Mouse (Mus musculus) heart, embryonic 10.5 days (tissue): ENCODE results near the gene Gm10135. TPM values are rescaled to one million over a fixed set of nuclear protein-coding genes. Genes with fewer than 3 reads are reported as not detected.
"Not testable (repeated sequence)": the region's sequence is repeated elsewhere in the genome, so short reads cannot be mapped to it uniquely, and the experiment has no call there.

ENCODE experiments used
- DNase-seq: peaks from one replicate; pipeline ENCODE4 v3.0.0-alpha.2; 2017; ENCODE audit warnings: low spot score
- H3K27ac ChIP-seq: fragments of 300-500 bp; sonication (generic); 2 replicates; pipeline ENCODE4 v1.5.1; 2016; ENCODE audit warnings: mild to moderate bottlenecking
- H3K27me3 ChIP-seq: fragments of 300-500 bp; sonication (generic); 2 replicates; pipeline ENCODE4 v1.6.1; 2016; ENCODE audit warnings: mild to moderate bottlenecking; ENCODE audit not compliant: poor library complexity, insufficient read depth, severe bottlenecking
- H3K36me3 ChIP-seq: fragments of 300-500 bp; sonication (generic); 2 replicates; pipeline ENCODE4 v1.6.1; 2016; ENCODE audit warnings: mild to moderate bottlenecking, moderate library complexity
- H3K4me1 ChIP-seq: fragments of 300-500 bp; sonication (generic); 2 replicates; pipeline ENCODE4 v1.6.1; 2016; ENCODE audit warnings: mild to moderate bottlenecking
- H3K4me3 ChIP-seq: fragments of 300-500 bp; sonication (generic); 2 replicates; pipeline ENCODE4 v1.5.1; 2016; ENCODE audit warnings: mild to moderate bottlenecking, moderate library complexity
- H3K9me3 ChIP-seq: fragments of 300-500 bp; sonication (generic); 2 replicates; pipeline ENCODE4 v1.6.1; 2016; ENCODE audit warnings: mild to moderate bottlenecking, moderate library complexity
- WGBS: fragments of 180-500 bp; shearing (Covaris S2); methylation state at CpG from one replicate; pipeline ENCODE4 v1.1.7; 2016; 5-methylcytosine and 5-hydroxymethylcytosine counted together
- polyA plus RNA-seq: library from polyadenylated mRNA; unstranded; fragments of >200 nt; fragmentation: Nextera tagmentation; extraction: Ambion mirVana; gene quantifications from 2 replicates; pipeline ENCODE4 v1.2.1, GENCODE M21; 2016

Gm10135 gene
- not detected in 2 replicates for polyA plus RNA-seq

DNA sequence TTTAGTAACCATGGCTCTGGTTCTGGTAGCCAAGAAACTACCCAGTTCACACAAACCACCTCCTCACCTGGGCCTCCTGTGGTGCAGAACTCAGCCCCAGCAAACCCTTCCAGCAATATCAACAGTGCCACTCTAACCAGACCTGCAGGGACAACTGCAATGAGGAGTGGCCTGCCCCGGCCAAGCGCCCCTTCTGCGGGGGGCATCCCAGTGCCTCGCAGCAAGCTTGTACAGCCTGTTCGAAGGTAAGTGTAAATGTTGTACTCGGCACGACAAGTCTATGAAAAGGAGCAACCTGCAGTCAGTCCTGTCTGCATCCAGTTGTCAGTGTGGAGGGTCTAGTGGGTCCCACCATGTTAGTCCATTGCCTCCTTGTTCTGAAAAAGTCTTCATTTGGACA, at the start of gene Gm10135:
Gene Gm10135, minus strand, starts transcription at position 101 of the 400 bp plus-strand sequence.
- peaks cover 64% of the 10 kb centered on the region for H3K36me3 ChIP-seq
- no peaks in the 10 kb centered on the region for H3K27me3 ChIP-seq
- H3K4me3 ChIP-seq, result no peak within 1 kb of the TSS
- WGBS, result 95% methylated on average over 7 of the region's 7 CpGs
- no peaks in the 10 kb centered on the region for H3K9me3 ChIP-seq
- H3K27ac ChIP-seq, result no peak within 1 kb of the TSS
- H3K4me1 ChIP-seq, result no peaks in the 10 kb centered on the region
- DNase-seq, result no peak

DNA sequence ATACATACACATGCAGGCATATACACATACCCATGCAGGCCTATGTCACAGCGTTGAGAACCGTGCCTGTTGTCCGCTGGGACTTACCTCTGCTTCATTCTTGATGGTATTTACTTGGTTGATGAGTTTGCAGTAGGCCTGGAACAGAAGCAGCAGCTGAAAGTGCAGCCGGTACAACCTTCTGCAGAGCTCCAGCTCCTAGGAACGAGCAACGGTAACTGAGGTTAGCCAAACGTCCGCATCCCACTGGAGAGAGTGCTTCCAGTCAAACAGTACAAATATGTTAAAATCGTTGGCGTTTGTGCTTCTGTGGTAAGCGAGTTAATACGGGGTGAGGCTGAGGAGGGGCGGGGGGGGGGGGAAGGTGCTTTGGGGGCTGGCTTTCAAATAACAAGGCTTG, 49.3 kb upstream of the Gm10135 start:
- H3K4me1 ChIP-seq, result peaks cover 5% of the 10 kb centered on the region
- H3K36me3 ChIP-seq, result peaks cover 52% of the 10 kb centered on the region
- no peak overlapping the region for H3K27ac ChIP-seq
- WGBS, result 95% methylated on average over 13 of the region's 13 CpGs
- no peak overlapping the region for H3K4me3 ChIP-seq
- H3K9me3 ChIP-seq, result no peaks in the 10 kb centered on the region
- peak; percentile 59 for DNase-seq
- no peaks in the 10 kb centered on the region for H3K27me3 ChIP-seq

DNA sequence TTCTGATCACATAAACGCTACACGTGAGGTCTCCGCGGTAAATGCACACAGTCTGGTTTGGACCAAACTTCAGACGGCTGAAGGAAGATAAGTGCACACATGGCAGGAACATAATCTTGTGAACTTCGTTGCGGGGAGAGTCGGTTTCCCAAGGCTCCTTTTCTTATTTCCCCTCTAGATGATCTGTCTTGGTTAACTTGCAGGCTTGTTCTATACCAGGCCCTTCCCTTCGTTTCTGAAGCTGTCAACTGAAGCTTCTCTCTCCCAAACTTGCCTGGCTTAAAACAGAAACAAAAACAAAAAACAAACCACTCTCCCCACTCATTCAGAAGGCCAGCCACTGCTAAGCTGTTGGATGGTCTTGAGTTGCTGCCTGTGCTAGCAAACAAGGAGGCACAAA, 40.2 kb upstream of the Gm10135 start:
- Histone ChIP-seq H3K27ac (no peak overlapping the region), H3K27me3 (peaks cover 46% of the 10 kb centered on the region), H3K4me1 (peaks cover 6% of the 10 kb centered on the region; the same call in 1 of the 2 replicates), H3K36me3 (no peaks in the 10 kb centered on the region), H3K4me3 (no peak overlapping the region), H3K9me3 (no peaks in the 10 kb centered on the region)
- DNase-seq, result peak; percentile 22
- WGBS, result 57% methylated on average over 9 of the region's 9 CpGs

DNA sequence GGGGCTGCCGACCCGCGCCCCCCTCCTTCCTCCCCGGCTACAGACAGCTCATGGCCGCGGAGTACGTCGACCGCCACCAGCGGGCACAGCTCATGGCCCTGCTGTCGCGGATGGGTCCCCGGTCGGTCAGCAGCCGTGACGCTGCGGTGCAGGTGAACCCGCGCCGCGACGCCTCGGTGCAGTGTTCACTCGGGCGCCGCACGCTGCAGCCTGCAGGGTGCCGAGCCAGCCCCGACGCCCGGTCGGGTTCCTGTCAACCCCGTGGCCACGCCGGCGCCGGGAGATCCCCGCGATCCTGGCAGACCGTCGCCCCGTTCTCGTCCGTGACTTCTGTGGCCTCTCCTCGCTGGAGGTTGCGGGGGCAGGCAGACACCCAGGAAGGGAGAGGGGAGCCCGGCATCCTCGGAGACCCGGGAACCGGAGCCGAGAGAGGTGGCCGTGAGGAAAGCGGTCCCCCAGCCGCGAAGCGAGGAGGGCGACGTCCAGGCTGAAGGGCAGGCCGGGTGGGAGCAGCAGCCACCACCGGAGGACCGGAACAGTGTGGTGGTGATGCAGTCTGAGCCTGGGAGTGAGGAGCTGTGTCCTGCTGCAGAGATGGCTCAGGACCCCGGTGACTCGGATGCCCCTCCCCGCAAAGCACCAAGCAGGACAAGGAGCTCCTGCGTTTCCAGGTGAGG, 39.2 kb upstream of the Gm10135 start:
- H3K27ac ChIP-seq, result not testable (repeated sequence)

DNA sequence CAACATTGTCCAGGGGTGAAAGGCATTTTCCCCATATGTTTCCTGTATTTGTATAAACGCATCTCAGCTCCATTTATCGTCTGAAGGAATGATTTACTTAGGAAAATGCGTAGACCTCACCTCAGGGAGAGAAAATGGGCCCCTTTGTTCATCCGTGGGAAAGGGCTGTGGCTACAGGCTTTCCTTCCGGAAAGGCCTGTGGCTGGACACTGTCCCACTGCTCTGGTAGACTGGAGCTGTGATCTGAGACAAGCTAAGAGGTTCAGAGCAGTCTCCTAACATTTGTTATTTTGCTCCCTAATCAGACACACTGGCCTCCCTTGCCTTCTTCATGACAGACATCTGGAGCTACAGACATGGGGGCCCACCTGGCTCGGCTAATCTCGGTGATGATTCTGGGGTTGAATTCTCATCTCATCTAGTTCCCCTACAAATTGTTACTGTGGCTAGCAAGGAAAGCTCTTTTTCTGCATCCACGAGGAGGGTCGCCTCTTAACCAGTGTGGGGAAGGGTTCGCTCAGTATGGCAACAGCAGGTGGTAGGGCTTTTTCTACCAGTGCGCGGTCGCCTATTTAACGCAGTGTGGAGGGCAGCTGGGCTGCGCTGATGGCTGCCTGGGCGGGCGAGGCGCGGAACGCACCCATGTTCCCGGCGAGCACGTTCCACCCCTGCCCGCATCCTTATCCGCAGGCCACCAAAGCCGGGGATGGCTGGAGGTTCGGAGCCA, 38.5 kb upstream of the Gm10135 start:
- H3K36me3 ChIP-seq, H3K27ac ChIP-seq, H3K9me3 ChIP-seq, H3K4me1 ChIP-seq: not testable (repeated sequence)
- Histone ChIP-seq H3K4me3 (peak overlapping the region; percentile 60), H3K27me3 (peaks cover 58% of the 10 kb centered on the region)
- DNase-seq, result peak; percentile 51
- 18% methylated on average over 25 of the region's 27 CpGs for WGBS

More for the DNA sequence above, 39.2 kb upstream of the Gm10135 start:
- not testable (repeated sequence) for H3K36me3 ChIP-seq, H3K9me3 ChIP-seq, H3K4me1 ChIP-seq, DNase-seq
- 2% methylated on average over 60 of the region's 65 CpGs for WGBS
- H3K27me3 ChIP-seq, result peaks cover 51% of the 10 kb centered on the region
- peak overlapping the region; percentile 60 for H3K4me3 ChIP-seq

DNA sequence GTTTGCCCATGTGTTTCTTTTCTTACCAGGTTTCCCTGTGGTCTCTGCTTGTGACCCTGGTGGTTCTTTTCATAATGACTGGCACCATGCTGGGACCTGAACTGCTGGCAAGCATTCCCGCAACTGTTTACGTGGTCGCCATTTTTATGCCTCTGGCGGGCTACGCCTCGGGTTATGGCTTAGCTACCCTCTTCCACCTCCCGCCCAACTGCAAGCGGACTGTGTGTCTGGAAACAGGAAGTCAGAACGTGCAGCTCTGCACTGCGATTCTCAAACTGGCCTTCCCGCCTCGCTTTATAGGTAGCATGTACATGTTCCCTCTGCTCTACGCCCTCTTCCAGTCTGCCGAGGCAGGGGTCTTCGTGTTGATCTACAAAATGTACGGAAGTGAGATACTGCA, 37.3 kb upstream of the Gm10135 start:
- WGBS, result 87% methylated on average over 16 of the region's 16 CpGs
- peaks cover 68% of the 10 kb centered on the region for H3K27me3 ChIP-seq

DNA sequence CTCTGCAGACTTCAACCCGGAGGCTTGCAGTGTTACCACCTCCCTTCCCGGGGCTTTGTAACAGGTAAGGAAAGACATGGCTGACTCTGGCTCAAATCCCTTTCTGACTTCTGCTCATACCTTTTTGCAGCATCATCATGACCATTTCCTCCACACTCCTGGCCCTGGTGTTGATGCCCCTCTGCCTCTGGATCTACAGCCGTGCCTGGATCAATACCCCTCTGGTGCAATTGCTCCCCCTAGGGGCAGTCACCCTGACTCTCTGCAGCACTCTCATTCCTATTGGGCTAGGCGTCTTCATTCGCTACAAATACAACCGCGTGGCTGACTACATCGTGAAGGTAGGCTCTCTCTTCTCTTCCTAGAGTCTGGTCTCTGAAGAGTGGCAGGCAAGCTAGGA, 33.7 kb upstream of the Gm10135 start:
- not testable (repeated sequence) for H3K9me3 ChIP-seq, H3K4me3 ChIP-seq, H3K27ac ChIP-seq, H3K4me1 ChIP-seq, H3K36me3 ChIP-seq
- WGBS, result 30% methylated on average over 8 of the region's 8 CpGs
- peak; percentile 70 for DNase-seq
- peaks cover 69% of the 10 kb centered on the region for H3K27me3 ChIP-seq

More for the DNA sequence above, 37.3 kb upstream of the Gm10135 start:
- not testable (repeated sequence) for H3K9me3 ChIP-seq, H3K27ac ChIP-seq, H3K36me3 ChIP-seq, H3K4me3 ChIP-seq
- DNase-seq, result peak; percentile 64
- H3K4me1 ChIP-seq, result peaks cover 11% of the 10 kb centered on the region

DNA sequence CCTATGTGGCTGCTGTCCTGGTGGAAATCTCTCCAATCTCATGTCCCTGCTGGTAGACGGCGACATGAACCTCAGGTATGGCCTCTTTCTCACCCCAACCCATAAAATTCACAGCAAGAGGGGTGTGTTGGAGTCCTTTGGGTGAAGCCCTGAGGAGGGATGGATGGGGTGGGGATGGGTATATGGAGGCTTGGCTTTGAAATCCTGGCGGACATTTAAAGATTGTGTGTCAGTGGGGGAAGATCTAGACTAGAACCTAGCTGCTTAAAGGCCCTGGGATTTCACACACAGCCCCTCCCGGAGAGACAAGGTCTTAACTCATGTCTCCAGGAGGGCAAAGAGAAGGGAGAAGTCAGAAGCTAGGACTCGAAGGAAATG, 33.1 kb upstream of the Gm10135 start:
- peak overlapping the region; percentile 53 for H3K4me3 ChIP-seq
- peak; percentile 58 for DNase-seq
- peaks cover 62% of the 10 kb centered on the region for H3K27me3 ChIP-seq
- no peaks in the 10 kb centered on the region for H3K9me3 ChIP-seq
- H3K36me3 ChIP-seq, result no peaks in the 10 kb centered on the region
- no peak overlapping the region for H3K27ac ChIP-seq
- 38% methylated on average over 5 of the region's 5 CpGs for WGBS
- peaks cover 7% of the 10 kb centered on the region for H3K4me1 ChIP-seq

DNA sequence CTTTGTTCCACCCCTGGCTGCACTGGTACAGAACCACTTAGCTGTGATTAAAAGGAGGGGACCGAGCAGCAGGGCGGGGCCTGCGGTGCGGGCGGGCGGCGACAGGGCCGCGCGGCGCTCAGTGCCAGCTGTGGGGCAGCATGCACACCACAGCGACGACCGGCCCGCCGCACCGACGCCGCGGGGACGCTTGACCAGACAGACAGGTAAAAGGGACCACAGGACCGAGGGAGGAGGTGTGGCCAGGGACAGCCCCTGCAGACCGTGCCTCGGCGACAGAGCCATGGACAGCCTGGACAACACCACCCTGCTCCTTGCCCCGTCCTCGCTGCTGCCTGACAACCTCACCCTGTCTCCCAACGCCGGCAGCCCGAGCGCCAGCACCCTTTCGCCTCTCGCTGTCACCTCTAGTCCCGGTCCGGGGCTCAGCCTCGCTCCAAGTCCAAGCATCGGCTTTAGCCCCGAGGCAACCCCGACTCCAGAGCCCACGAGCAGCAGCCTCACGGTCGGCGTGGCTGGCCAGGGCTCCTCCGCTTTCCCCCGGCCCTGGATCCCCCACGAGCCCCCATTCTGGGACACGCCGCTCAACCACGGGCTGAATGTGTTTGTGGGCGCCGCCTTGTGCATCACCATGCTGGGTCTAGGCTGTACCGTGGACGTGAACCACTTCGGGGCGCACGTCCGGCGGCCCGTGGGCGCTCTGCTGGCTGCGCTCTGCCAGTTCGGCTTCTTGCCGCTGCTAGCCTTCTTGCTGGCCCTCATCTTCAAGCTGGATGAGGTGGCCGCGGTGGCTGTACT, 32.5 kb upstream of the Gm10135 start, which contains the start of gene Slc10a4:
Gene Slc10a4, plus strand, starts transcription at position 100 of the 798 bp plus-strand sequence.
- Histone ChIP-seq H3K4me1 (peaks cover 7% of the 10 kb centered on the region), H3K27me3 (peaks cover 56% of the 10 kb centered on the region), H3K27ac (no peak within 1 kb of the TSS), H3K36me3 (no peaks in the 10 kb centered on the region), H3K4me3 (peak within 1 kb of the TSS; percentile 53), H3K9me3 (no peaks in the 10 kb centered on the region)
- WGBS, result 8% methylated on average over 65 of the region's 65 CpGs
- DNase-seq, result peak; percentile 78

DNA sequence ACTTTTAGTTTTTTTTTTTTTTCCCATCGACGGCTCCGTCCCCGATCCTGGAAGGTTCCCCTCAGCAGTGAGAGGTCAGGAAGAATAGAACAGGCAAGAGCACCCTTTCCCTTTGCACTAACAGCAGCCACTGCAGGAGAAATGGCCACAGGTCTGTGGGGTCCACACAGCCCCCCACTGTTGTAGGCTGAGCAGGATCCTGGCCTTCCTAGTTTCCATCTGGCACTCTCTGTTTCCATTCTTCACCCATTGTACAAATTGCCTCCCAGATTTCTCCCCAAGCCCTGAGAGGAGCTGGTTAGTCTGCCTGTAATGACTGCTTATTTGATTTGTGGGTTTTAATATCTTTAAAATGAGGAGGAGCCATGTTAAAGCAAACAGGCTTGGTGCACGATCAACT, 29.5 kb upstream of the Gm10135 start:
- H3K36me3 ChIP-seq, result no peaks in the 10 kb centered on the region
- H3K27me3 ChIP-seq, result peaks cover 47% of the 10 kb centered on the region
- no peak overlapping the region for H3K27ac ChIP-seq
- H3K9me3 ChIP-seq, result no peaks in the 10 kb centered on the region
- peak; percentile 57 for DNase-seq
- 79% methylated on average over 5 of the region's 5 CpGs for WGBS
- H3K4me1 ChIP-seq, result peaks cover 7% of the 10 kb centered on the region
- no peak overlapping the region for H3K4me3 ChIP-seq

DNA sequence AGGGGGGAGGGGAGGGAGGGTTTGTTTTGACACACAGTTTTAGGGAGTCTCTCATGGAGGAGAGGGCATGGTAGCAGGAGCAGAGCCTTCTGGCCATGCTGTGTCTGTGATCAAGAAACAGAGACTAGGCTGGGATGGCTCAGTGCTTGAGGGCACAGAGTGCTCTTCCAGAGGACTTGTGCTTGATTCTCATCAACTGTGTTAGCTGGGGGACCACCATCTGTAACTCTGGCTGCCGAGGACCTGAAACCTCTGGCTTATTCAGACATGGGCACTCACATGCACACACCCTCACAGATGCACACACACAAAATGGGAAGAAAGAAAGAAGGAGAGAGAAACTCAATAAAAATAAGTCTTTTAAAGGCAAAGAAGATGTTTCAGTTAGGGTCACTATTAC, 24.0 kb upstream of the Gm10135 start:
- H3K27me3 ChIP-seq, H3K9me3 ChIP-seq, H3K4me3 ChIP-seq, H3K36me3 ChIP-seq, H3K4me1 ChIP-seq, H3K27ac ChIP-seq: not testable (repeated sequence)
- peak; percentile 51 for DNase-seq
- WGBS, result 73% methylated on average over 1 of the region's 1 CpGs

DNA sequence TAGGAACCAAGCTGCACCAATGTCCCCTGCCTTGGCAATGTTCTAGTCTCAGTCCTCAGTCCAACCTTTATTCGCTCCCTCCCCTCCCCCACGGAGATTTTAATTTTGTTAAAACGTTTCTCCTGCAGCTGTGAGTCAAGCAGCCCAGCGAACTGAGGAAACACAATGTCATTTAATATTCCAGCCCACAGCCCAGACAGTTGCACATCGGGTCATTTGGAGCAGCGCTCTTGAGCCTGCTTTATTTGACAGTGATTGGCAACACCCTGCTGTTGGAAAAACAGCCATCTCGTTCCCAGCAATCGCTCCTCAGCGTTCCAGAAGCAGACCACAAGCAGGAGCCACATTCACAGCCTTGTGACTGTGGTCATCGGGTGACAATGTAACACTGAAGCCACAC, 20.9 kb upstream of the Gm10135 start:
- DNase-seq, result peak; percentile 63
- no peaks in the 10 kb centered on the region for H3K9me3 ChIP-seq

DNA sequence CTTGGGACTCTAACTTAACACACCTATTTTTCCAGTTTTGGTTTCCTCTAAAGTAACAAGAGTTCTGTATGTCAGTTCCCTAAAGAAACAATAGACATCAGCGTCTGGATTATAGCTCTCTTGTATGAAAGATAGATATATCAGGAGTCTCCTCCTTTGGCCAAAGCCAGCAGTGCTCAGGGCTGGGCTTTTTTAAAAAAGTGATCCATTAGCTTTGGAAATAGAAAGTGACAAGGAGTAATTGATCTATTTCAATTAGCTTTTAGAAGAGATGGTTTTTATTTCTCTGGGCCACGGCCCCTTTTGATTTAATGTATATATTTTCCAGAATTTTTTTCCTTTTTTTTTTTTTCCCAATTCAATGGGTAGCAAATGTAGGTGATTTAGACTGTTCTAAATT, 20.4 kb upstream of the Gm10135 start:
- WGBS, result 78% methylated on average over 2 of the region's 2 CpGs
- H3K27ac ChIP-seq, result no peak overlapping the region
- no peaks in the 10 kb centered on the region for H3K36me3 ChIP-seq

More for the DNA sequence above, 20.9 kb upstream of the Gm10135 start:
- 35% methylated on average over 10 of the region's 10 CpGs for WGBS
- H3K27me3 ChIP-seq, result no peaks in the 10 kb centered on the region
- H3K4me3 ChIP-seq, result no peak overlapping the region
- no peak overlapping the region for H3K27ac ChIP-seq
- no peaks in the 10 kb centered on the region for H3K36me3 ChIP-seq
- H3K4me1 ChIP-seq, result peaks cover 5% of the 10 kb centered on the region; the same call in 1 of the 2 replicates

More for the DNA sequence above, 20.4 kb upstream of the Gm10135 start:
- peak; percentile 38 for DNase-seq
- peaks cover 7% of the 10 kb centered on the region; the same call in 1 of the 2 replicates for H3K4me1 ChIP-seq
- H3K4me3 ChIP-seq, result no peak overlapping the region
- no peaks in the 10 kb centered on the region for H3K27me3 ChIP-seq
- no peaks in the 10 kb centered on the region for H3K9me3 ChIP-seq
